Mouse (Mus musculus): Measurements from ENCODE around the gene Mpdu1. TPM values are rescaled to one million over a fixed set of nuclear protein-coding genes. Genes with fewer than 3 reads are reported as not detected.
A peak's percentile ranks its signal among the peaks of the same experiment; 100 is the strongest.

Gene Mpdu1
- polyA plus RNA-seq, 1 experiment from 2014 or later: 63.4 TPM

GRCm38 (mm10) chr11:69693421-69693965 is 31.1 kb upstream of the Mpdu1 start:
- Histone ChIP-seq H3K4me1 (ENCODE audit: control insufficient read depth, insufficient read depth, low read length) (peaks cover 10% of the 10 kb centered on the region; the same call in 1 of the 2 replicates), H3K27ac (ENCODE audit: low read depth, low read length) (no peak overlapping the region), H3K4me3 (ENCODE audit: low read depth, low read length) (no peak overlapping the region), H3K4me2 (ENCODE audit: low read depth, low read length) (no peak overlapping the region), H3K36me3 (ENCODE audit: control insufficient read depth, insufficient read depth, low read length) (no peaks in the 10 kb centered on the region), H3K9ac (replicated peaks; ENCODE audit: low read depth, low read length) (no peak overlapping the region), H3K27me3 (ENCODE audit: control insufficient read depth, insufficient read depth, low read length) (no peaks in the 10 kb centered on the region), H3K9me3 (ENCODE audit: control insufficient read depth, low read length) (no peaks in the 10 kb centered on the region)
- ATAC-seq (ENCODE audit: low read depth): no peak
- 63% methylated on average over 11 of the region's 11 CpGs for WGBS

- H3K36me3 ChIP-seq (ENCODE audit: control insufficient read depth, insufficient read depth, low read length): no peaks in the 10 kb centered on the region
- H3K4me3 ChIP-seq (ENCODE audit: low read depth, low read length): no peak overlapping the region
- H3K9me3 ChIP-seq (ENCODE audit: control insufficient read depth, low read length): no peaks in the 10 kb centered on the region
- no peak for ATAC-seq (ENCODE audit: low read depth)
- H3K9ac ChIP-seq (replicated peaks; ENCODE audit: low read depth, low read length): no peak overlapping the region
- no peak overlapping the region for H3K27ac ChIP-seq (ENCODE audit: low read depth, low read length)
- 93% methylated on average over 6 of the region's 6 CpGs for WGBS
- peaks cover 10% of the 10 kb centered on the region; the same call in 1 of the 2 replicates for H3K4me1 ChIP-seq (ENCODE audit: control insufficient read depth, insufficient read depth, low read length)
- no peaks in the 10 kb centered on the region for H3K27me3 ChIP-seq (ENCODE audit: control insufficient read depth, insufficient read depth, low read length)
- no peak overlapping the region for H3K4me2 ChIP-seq (ENCODE audit: low read depth, low read length)
These were observed 30.4 kb upstream of the Mpdu1 start for GRCm38 (mm10) chr11:69692863-69693262.

- H3K27ac ChIP-seq (ENCODE audit: low read depth, low read length): no peak overlapping the region
These were observed 29.9 kb upstream of the Mpdu1 start for GRCm38 (mm10) chr11:69692196-69692811.

GRCm38 (mm10) chr11:69689891-69690290 is 27.4 kb upstream of the Mpdu1 start:
- Histone ChIP-seq H3K9me3 (ENCODE audit: control insufficient read depth, low read length) (no peaks in the 10 kb centered on the region), H3K27me3 (ENCODE audit: control insufficient read depth, insufficient read depth, low read length) (no peaks in the 10 kb centered on the region), H3K27ac (ENCODE audit: low read depth, low read length) (no peak overlapping the region), H3K9ac (replicated peaks; ENCODE audit: low read depth, low read length) (no peak overlapping the region), H3K36me3 (ENCODE audit: control insufficient read depth, insufficient read depth, low read length) (no peaks in the 10 kb centered on the region), H3K4me1 (ENCODE audit: control insufficient read depth, insufficient read depth, low read length) (0 out of 2 replicates have a peak, but pooled peaks cover 3% of the 10 kb centered on the region), H3K4me3 (ENCODE audit: low read depth, low read length) (no peak overlapping the region), H3K4me2 (ENCODE audit: low read depth, low read length) (no peak overlapping the region)
- WGBS: 95% methylated on average over 1 of the region's 1 CpGs
- ATAC-seq (ENCODE audit: low read depth): no peak

More at GRCm38 (mm10) chr11:69692196-69692811, 29.9 kb upstream of the Mpdu1 start:
- 78% methylated on average over 9 of the region's 9 CpGs for WGBS
- Histone ChIP-seq H3K9ac (replicated peaks; ENCODE audit: low read depth, low read length) (no peak overlapping the region), H3K4me3 (ENCODE audit: low read depth, low read length) (no peak overlapping the region), H3K27me3 (ENCODE audit: control insufficient read depth, insufficient read depth, low read length) (no peaks in the 10 kb centered on the region), H3K36me3 (ENCODE audit: control insufficient read depth, insufficient read depth, low read length) (no peaks in the 10 kb centered on the region), H3K4me2 (ENCODE audit: low read depth, low read length) (no peak overlapping the region), H3K9me3 (ENCODE audit: control insufficient read depth, low read length) (no peaks in the 10 kb centered on the region), H3K4me1 (ENCODE audit: control insufficient read depth, insufficient read depth, low read length) (peaks cover 10% of the 10 kb centered on the region; the same call in 1 of the 2 replicates)
- ATAC-seq (ENCODE audit: low read depth): no peak

GRCm38 (mm10) chr11:69687061-69687460 is 24.6 kb upstream of the Mpdu1 start:
- H3K27ac ChIP-seq (ENCODE audit: low read depth, low read length): no peak overlapping the region
- 0 out of 2 replicates have a peak, but pooled peaks cover 3% of the 10 kb centered on the region for H3K4me1 ChIP-seq (ENCODE audit: control insufficient read depth, insufficient read depth, low read length)
- H3K9ac ChIP-seq (replicated peaks; ENCODE audit: low read depth, low read length): no peak overlapping the region
- H3K36me3 ChIP-seq (ENCODE audit: control insufficient read depth, insufficient read depth, low read length): no peaks in the 10 kb centered on the region
- WGBS: 59% methylated on average over 5 of the region's 5 CpGs
- H3K4me3 ChIP-seq (ENCODE audit: low read depth, low read length): no peak overlapping the region
- H3K4me2 ChIP-seq (ENCODE audit: low read depth, low read length): no peak overlapping the region
- ATAC-seq (ENCODE audit: low read depth): no peak
- H3K27me3 ChIP-seq (ENCODE audit: control insufficient read depth, insufficient read depth, low read length): no peaks in the 10 kb centered on the region
- no peaks in the 10 kb centered on the region for H3K9me3 ChIP-seq (ENCODE audit: control insufficient read depth, low read length)

GRCm38 (mm10) chr11:69686377-69686776 is 23.9 kb upstream of the Mpdu1 start:
- Histone ChIP-seq H3K9ac (replicated peaks; ENCODE audit: low read depth, low read length) (no peak overlapping the region), H3K27me3 (ENCODE audit: control insufficient read depth, insufficient read depth, low read length) (no peaks in the 10 kb centered on the region), H3K4me2 (ENCODE audit: low read depth, low read length) (no peak overlapping the region), H3K4me3 (ENCODE audit: low read depth, low read length) (no peak overlapping the region), H3K4me1 (ENCODE audit: control insufficient read depth, insufficient read depth, low read length) (0 out of 2 replicates have a peak, but pooled peaks cover 3% of the 10 kb centered on the region), H3K36me3 (ENCODE audit: control insufficient read depth, insufficient read depth, low read length) (no peaks in the 10 kb centered on the region), H3K9me3 (ENCODE audit: control insufficient read depth, low read length) (no peaks in the 10 kb centered on the region), H3K27ac (ENCODE audit: low read depth, low read length) (no peak overlapping the region)
- 25% methylated on average over 4 of the region's 4 CpGs for WGBS
- no peak for ATAC-seq (ENCODE audit: low read depth)

GRCm38 (mm10) chr11:69685526-69686148 is 23.2 kb upstream of the Mpdu1 start, which contains the start of gene Tnfsf13:
Tnfsf13 (minus strand) TSS chr11:69685784.
- Histone ChIP-seq H3K4me2 (ENCODE audit: low read depth, low read length) (no peak within 1 kb of the TSS), H3K4me1 (ENCODE audit: control insufficient read depth, insufficient read depth, low read length) (peaks cover 9% of the 10 kb centered on the region), H3K27ac (ENCODE audit: low read depth, low read length) (0 out of 2 replicates have a peak within 1 kb of the TSS, but pooled peaks have one; percentile 39), H3K9ac (replicated peaks; ENCODE audit: low read depth, low read length) (no peak within 1 kb of the TSS), H3K36me3 (ENCODE audit: control insufficient read depth, insufficient read depth, low read length) (no peaks in the 10 kb centered on the region), H3K4me3 (ENCODE audit: low read depth, low read length) (no peak within 1 kb of the TSS), H3K9me3 (ENCODE audit: control insufficient read depth, low read length) (no peaks in the 10 kb centered on the region), H3K27me3 (ENCODE audit: control insufficient read depth, insufficient read depth, low read length) (no peaks in the 10 kb centered on the region)
- 60% methylated on average over 10 of the region's 10 CpGs for WGBS
- no peak for ATAC-seq (ENCODE audit: low read depth)

GRCm38 (mm10) chr11:69684936-69685335 is 22.5 kb upstream of the Mpdu1 start:
- Histone ChIP-seq H3K9ac (replicated peaks; ENCODE audit: low read depth, low read length) (no peak overlapping the region), H3K27ac (ENCODE audit: low read depth, low read length) (no peak overlapping the region), H3K4me2 (ENCODE audit: low read depth, low read length) (no peak overlapping the region), H3K27me3 (ENCODE audit: control insufficient read depth, insufficient read depth, low read length) (no peaks in the 10 kb centered on the region), H3K4me1 (ENCODE audit: control insufficient read depth, insufficient read depth, low read length) (peaks cover 14% of the 10 kb centered on the region), H3K36me3 (ENCODE audit: control insufficient read depth, insufficient read depth, low read length) (no peaks in the 10 kb centered on the region), H3K9me3 (ENCODE audit: control insufficient read depth, low read length) (no peaks in the 10 kb centered on the region), H3K4me3 (ENCODE audit: low read depth, low read length) (no peak overlapping the region)
- ATAC-seq (ENCODE audit: low read depth): no peak
- WGBS: 79% methylated on average over 6 of the region's 6 CpGs

GRCm38 (mm10) chr11:69684128-69684745 is 21.8 kb upstream of the Mpdu1 start:
- WGBS: 90% methylated on average over 12 of the region's 12 CpGs
- Histone ChIP-seq H3K4me3 (ENCODE audit: low read depth, low read length) (no peak overlapping the region), H3K9ac (replicated peaks; ENCODE audit: low read depth, low read length) (no peak overlapping the region), H3K4me1 (ENCODE audit: control insufficient read depth, insufficient read depth, low read length) (peaks cover 14% of the 10 kb centered on the region), H3K4me2 (ENCODE audit: low read depth, low read length) (no peak overlapping the region), H3K27ac (ENCODE audit: low read depth, low read length) (no peak overlapping the region), H3K27me3 (ENCODE audit: control insufficient read depth, insufficient read depth, low read length) (no peaks in the 10 kb centered on the region), H3K36me3 (ENCODE audit: control insufficient read depth, insufficient read depth, low read length) (0 out of 2 replicates have a peak, but pooled peaks cover under 1% of the 10 kb centered on the region), H3K9me3 (ENCODE audit: control insufficient read depth, low read length) (no peaks in the 10 kb centered on the region)
- ATAC-seq (ENCODE audit: low read depth): no peak

All from neural tube, embryonic 14.5 days (tissue).